Mouse (Mus musculus) mature B cell (primary cell): ENCODE measurements around the gene 2510002D24Rik.

Source experiments
- in situ Hi-C: fragments of 300-500 bp; cut with MboI; formaldehyde crosslinking; loops from 2 replicates; pipeline ENCODE4 v1.14.3; 2019

2510002D24Rik gene

GRCm38 (mm10) chr16:18836468-18837208, at the start of gene 2510002D24Rik, which contains the start of gene Gm28539:
Gene 2510002D24Rik, plus strand, starts transcription at chr16:18836578.
Gene Gm28539, plus strand, starts transcription at chr16:18836584.
- in situ Hi-C loops: no loop called here

DNA sequence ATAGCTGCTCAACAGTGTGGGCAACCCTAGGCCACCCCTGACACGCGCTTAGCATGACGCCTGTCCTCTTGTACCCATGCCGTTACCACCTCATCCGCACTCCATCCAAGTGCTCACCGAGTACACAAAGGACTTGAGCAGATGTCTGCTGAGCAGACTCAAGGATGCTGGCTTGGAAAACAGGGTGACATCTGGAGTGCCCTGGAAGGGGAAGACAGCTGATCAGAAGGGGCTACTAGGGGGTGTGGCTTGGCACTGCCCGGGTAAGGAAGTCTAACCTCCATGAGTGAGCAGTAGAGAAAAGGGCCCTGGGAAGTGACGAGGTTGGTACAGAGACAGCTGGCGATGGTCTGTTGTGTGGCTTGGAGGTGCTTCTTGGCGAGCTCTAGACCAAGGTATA, 49.7 kb upstream of the 2510002D24Rik start:
- in situ Hi-C loops: no loop called here

GRCm38 (mm10) chr16:18788627-18789406, 47.6 kb upstream of the 2510002D24Rik start:
- in situ Hi-C loops: no loop called here

GRCm38 (mm10) chr16:18795223-18795899, 41.0 kb upstream of the 2510002D24Rik start:
- in situ Hi-C loops: no loop called here

- in situ Hi-C loops: no loop called here
These were observed 39.7 kb upstream of the 2510002D24Rik start for GRCm38 (mm10) chr16:18796645-18797044.

DNA sequence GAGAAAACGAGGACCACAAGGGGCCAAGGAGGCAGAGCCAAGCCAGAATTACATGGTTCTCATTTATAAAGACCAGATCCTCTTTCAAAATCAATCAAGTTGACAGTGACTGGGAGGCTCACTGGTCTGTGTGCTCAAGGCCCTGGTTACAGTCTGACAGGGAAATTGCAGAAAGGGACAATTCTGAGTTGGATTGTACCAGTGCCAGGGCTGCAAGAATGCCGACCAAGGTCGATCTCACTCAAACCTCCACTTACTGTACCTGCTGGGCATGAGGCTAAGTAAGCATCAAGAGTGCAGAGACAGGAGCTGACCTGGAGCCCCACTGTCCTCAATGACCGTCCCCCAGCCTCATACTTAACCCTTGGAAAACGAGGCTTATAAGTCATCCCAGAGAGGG, 38.2 kb upstream of the 2510002D24Rik start:
- in situ Hi-C loops: no loop called here

GRCm38 (mm10) chr16:18798841-18799240, 37.5 kb upstream of the 2510002D24Rik start:
- in situ Hi-C loops: no loop called here

GRCm38 (mm10) chr16:18805746-18806145, 30.6 kb upstream of the 2510002D24Rik start:
- in situ Hi-C loops: no loop called here

DNA sequence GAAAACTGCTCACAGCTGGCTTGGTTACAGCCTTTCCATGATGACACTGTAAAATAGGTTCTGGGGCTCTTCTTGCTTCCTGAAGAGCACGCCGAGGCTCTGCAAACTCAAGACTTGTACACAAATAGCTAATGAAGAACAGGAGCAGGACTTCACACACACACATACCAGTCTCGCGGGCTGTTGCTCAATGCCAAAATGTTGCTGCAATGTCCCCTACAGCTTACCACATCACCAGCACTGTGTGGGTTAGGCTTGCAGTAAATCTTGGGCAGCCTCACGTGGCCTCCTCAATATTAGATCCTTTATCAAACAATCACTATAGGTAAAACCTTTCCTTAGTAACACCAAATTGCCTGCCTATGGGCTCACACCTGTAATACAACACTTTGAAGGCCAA, 27.4 kb upstream of the 2510002D24Rik start:
- in situ Hi-C loops: no loop called here

DNA sequence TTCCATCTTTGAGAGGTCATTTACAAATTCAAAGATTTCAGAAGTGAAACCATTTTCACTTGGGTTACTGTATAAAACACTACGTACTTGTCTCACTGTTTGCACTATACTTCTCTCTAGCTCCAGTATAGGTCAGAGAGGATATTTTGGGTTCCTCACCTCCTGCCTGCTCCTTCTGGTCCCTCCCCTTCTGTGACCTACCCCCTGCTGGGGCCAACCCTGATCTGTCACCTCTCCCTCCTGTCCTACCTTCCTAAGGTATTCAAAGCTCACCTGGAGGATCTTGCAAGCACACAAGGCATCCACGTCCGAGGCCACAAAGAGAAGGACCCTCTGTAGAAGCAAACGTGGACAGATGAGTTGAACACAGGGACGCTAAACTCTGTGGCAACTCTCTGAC, 25.3 kb upstream of the 2510002D24Rik start:
- in situ Hi-C loops: no loop called here

DNA sequence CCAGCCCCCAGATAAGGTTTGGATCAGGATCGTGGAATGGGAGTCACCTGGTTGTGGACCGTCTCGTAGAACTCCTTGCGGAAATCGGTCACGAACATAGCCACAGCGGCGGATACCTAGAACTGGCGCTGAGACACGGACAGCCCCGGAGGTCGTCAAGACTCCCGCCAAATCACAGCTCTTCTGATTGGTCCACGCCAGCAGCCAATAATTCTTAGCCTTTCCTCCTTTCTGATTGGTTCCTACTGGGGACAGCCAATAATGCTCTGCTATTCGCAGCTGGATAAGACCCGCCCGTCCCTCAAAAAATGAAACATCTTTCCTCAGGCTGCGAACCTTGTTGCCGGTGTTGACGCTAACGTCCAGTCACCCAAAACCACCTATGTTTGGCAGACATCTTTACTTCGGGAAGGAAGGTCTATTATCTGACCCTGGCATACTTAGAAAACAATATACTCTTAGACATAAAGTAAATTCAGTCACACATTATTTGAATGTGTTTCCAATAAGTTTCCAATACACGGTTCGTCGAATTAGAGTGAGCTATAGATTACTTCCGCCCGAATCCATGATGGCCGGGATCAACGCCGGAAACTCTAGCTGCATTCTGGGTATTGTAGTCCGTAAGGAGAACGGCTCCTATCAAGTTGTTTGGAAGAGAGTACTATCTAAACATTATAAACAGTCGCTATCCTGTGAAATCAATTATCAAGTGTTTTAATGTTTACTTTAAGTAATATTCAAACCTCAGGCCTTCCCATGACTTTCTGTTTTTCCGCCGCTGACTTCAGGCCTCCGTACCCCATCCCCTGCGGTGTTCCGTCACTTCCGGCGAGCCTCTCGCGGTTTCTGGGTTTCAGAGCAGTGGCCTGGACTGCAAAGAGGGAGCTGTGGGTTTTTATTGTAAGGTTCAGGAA, 24.7 kb upstream of the 2510002D24Rik start, which contains the start of the genes Ufd1 and Cdc45:
Ufd1 (plus strand) TSS at position 312 of the 917 bp plus-strand sequence.
Cdc45 (minus strand) TSS at position 520 of the 917 bp plus-strand sequence.
- in situ Hi-C loops: no loop called here

- in situ Hi-C loops: no loop called here
These were observed 23.9 kb upstream of the 2510002D24Rik start for GRCm38 (mm10) chr16:18812385-18812910.

DNA sequence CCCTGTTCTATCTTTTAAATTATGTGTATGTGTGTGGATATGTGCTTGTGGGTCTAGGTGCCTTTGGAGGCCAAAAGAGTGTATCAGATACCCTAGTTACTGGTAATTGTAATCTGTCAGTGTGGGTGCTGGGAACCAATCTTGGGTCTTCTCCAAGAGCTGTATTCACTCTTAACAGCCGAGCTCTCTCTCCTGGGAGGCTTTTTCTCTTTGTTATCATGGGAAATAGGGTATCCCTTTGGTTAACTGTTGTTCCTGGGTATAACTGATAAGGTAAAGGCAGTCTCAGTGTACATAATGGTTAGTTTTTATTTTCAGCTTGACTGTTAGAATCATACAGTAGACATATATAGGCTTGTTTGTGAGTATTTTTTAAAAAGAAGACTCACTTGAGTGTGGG, 14.0 kb upstream of the 2510002D24Rik start:
- in situ Hi-C loops: no loop called here

GRCm38 (mm10) chr16:18822925-18823324, 13.5 kb upstream of the 2510002D24Rik start:
- in situ Hi-C loops: no loop called here

DNA sequence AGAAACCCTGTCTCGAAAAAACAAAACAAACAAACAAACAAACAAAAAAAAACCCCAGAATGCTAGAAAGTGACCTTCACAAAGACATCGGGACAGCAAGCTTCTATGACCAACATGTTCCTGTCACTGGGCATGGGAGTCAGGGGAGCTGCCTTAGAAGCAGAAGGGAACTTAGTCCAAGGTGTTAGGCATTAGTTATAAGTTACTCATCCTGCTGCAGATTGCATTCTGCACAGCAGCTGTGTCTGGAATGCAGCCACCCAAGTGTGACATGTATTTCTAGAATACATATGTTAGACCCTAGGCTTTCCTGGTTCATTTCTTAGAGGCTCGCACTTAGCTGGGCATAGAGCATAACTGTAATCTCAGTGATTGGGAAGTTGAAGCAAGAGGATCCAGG, 7.7 kb upstream of the 2510002D24Rik start:
- in situ Hi-C loops: no loop called here

DNA sequence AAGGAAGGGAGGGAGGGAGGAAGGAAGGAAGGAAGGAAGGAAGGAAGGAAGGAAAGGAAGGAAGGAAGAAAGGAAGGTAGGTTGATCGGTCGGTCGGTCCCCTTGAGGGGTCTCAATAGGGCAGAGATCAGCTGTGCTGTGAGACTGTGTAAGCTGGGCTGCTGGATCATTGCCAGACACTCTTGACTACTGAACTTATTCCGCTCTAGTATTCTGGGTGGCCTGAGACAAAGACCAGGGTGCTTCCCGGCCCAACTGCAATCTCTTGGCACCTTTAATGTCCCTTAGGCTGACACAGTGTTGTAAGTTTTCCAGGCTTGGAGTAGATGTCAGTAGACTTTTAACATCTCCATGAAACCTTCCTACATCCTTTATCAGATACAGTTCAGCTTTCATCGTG, 7.3 kb upstream of the 2510002D24Rik start:
- in situ Hi-C loops: no loop called here

DNA sequence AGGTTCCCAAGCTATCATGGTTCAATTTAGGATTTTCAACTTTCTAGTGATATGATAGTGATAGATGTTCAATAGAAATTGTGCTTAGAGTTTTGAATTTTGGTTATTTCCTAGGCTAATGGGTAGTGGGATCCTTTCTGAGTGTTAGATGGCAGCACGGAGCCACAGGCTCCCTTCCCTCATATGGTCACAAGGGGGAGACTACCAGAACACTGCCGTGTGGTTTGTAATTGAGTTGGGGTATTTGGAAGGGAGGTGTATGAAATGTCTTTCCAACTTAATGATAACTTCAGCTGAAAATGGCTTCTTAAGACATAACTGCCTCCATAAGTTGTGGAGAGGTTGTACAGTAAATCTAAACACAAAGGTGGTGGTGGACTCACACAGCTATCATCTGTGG, 2.9 kb upstream of the 2510002D24Rik start:
- in situ Hi-C loops: no loop called here

GRCm38 (mm10) chr16:18836073-18836467, 308 bp upstream of the 2510002D24Rik start:
- in situ Hi-C loops: no loop called here

DNA sequence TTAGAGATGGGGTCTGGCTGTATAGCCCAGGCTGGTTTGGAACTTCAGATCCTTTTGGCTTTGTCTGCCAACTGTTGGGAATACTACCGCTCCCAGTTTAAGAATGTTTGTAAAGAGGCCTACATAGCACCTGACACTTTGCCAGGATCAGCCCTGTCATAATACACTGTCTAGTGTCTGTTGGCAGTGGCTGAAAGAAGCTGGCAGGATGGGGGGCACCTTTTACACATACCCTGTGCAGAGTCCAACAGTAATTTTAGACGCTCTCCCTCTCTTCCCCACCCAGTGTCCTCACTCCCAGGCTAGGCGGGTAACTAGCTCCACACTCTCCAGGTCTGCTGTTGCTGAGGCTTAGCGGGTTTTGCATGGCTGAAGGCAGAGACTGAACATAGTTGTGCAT, 2.0 kb downstream of the 2510002D24Rik start:
- in situ Hi-C loops: no loop called here

GRCm38 (mm10) chr16:18846301-18846820, 10.0 kb downstream of the 2510002D24Rik start:
- in situ Hi-C loops: no loop called here
